ENCODE assay signal across 15 mouse cellular contexts in the genomic region with DNA sequence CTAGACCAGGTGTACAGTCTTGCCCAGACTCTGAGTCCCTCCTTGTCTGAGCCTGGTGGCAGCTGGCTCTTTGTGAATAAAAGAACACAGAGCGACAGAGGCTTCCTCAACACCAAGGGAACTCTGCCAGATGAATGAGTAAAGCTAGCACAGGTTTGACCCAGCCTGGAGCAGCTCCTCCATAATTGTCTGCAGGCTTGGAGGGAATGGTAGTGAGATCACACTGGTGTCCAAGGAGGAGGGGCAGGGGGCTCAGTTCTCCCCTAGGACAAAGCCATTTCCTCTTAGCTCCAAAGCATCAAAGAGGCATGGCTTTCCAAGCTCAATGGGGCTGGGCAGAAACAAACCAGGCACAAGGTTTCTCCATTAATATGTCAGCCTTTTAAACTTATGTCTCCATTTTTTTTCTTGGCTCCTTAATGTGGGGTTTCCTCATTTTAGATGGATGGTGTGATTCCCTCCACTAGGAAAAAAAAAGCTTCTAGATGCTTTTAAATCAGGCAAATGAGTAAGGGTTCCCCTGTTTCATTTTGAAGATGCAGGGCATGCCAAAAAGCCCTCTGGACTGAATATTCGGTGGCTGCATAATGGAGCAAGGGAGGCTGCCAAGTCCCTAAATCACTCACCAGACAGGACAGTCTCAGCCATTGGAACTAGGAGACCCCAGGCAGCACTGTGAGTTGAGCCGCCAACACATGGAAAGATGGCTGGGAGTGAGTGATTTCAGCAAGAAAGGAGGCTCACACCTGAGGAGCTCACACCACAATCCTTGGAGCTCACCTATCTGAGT.
DNase-seq lines count a peak whose midpoint lies in the region; ATAC-seq lines count a peak whose summit lies in the region.
"Had no signal": no experiment of that assay in that cellular context is flagged by ENCODE, and none has a peak within 500 bp of the region (broad histone marks: within the 10 kb centered on the region; RNA-seq: fewer than 3 reads in every experiment).

No protein-coding gene starts in this region.

- no peaks in the 10 kb centered on the region for H3K4me1 ChIP-seq in hindbrain, embryonic 14.5 days (replicated peaks; ENCODE audit: control insufficient read depth, insufficient read depth, low read length)
- H3K4me1 ChIP-seq in hindbrain, embryonic 12.5 days = no peaks in the 10 kb centered on the region
- H3K4me1 ChIP-seq in midbrain, embryonic 15.5 days = no peaks in the 10 kb centered on the region
- no peaks in the 10 kb centered on the region for H3K4me1 ChIP-seq in midbrain, embryonic 11.5 days (ENCODE audit: control insufficient read depth, insufficient read depth, low read length)
- H3K4me1 ChIP-seq in stomach, embryonic 16.5 days (ENCODE audit: control insufficient read depth, insufficient read depth, low read length) = peaks cover 6% of the 10 kb centered on the region; the same call in 1 of the 2 replicates

- no peak overlapping the region for H3K27ac ChIP-seq in hindbrain, embryonic 14.5 days
- H3K27ac ChIP-seq in hindbrain, embryonic 12.5 days = no peak overlapping the region
- H3K27ac ChIP-seq in midbrain, embryonic 15.5 days = no peak overlapping the region
- no peak overlapping the region for H3K27ac ChIP-seq in midbrain, embryonic 11.5 days (ENCODE audit: low read depth, low read length)
- no peak overlapping the region for H3K27ac ChIP-seq in stomach, embryonic 16.5 days (ENCODE audit: low read length)
- H3K27ac ChIP-seq: left cerebral cortex, adult 2 months; midbrain, embryonic 12.5 days had no signal

- DNase-seq in hindbrain, embryonic 14.5 days (ENCODE audit: low spot score) = no peak
- no peak for DNase-seq in midbrain, embryonic 11.5 days (ENCODE audit: low spot score, missing footprints)
- DNase-seq in kidney, postnatal 4 days = peak; percentile 51 to 58
- no peak for DNase-seq in testis, postnatal 14 days (ENCODE audit: low spot score)
- DNase-seq: adrenal gland, adult 2 months; cerebellum, postnatal 36 days; lung, postnatal 14 days had no signal

- peak; percentile 36; the same call in 1 of the 2 replicates for ATAC-seq in hindbrain, embryonic 14.5 days (ENCODE audit: low FRiP score)
- ATAC-seq in hindbrain, embryonic 12.5 days (ENCODE audit: low FRiP score) = no peak
- ATAC-seq in midbrain, embryonic 15.5 days (replicated peaks) = peak; percentile 60; the same call in 1 of the 2 replicates
- ATAC-seq in midbrain, embryonic 11.5 days (ENCODE audit: low FRiP score) = no peak
- ATAC-seq in stomach, embryonic 16.5 days (ENCODE audit: insufficient read depth, low FRiP score) = 0 out of 2 replicates have a peak, but pooled peaks have one; percentile 17
- ATAC-seq: Patski had no signal

- H3K4me3 ChIP-seq in hindbrain, embryonic 14.5 days (replicated peaks; ENCODE audit: low read length) = no peak overlapping the region
- no peak overlapping the region for H3K4me3 ChIP-seq in hindbrain, embryonic 12.5 days
- no peak overlapping the region for H3K4me3 ChIP-seq in midbrain, embryonic 15.5 days
- no peak overlapping the region for H3K4me3 ChIP-seq in midbrain, embryonic 11.5 days (ENCODE audit: low read depth, low read length)
- H3K4me3 ChIP-seq in stomach, embryonic 16.5 days (replicated peaks; ENCODE audit: low read length) = no peak overlapping the region
- H3K4me3 ChIP-seq: left cerebral cortex, adult 2 months; midbrain, embryonic 12.5 days had no signal

- no peaks in the 10 kb centered on the region for H3K36me3 ChIP-seq in hindbrain, embryonic 14.5 days (replicated peaks; ENCODE audit: control insufficient read depth, insufficient read depth)
- H3K36me3 ChIP-seq in hindbrain, embryonic 12.5 days = no peaks in the 10 kb centered on the region
- H3K36me3 ChIP-seq in midbrain, embryonic 15.5 days (replicated peaks) = no peaks in the 10 kb centered on the region
- no peaks in the 10 kb centered on the region for H3K36me3 ChIP-seq in midbrain, embryonic 11.5 days (ENCODE audit: control insufficient read depth, insufficient read depth, low read length)
- H3K36me3 ChIP-seq in stomach, embryonic 16.5 days (ENCODE audit: control insufficient read depth, insufficient read depth, low read length) = no peaks in the 10 kb centered on the region
- H3K36me3 ChIP-seq: midbrain, embryonic 12.5 days had no signal

- no peak overlapping the region for H3K4me2 ChIP-seq in hindbrain, embryonic 14.5 days (replicated peaks)
- no peak overlapping the region for H3K4me2 ChIP-seq in hindbrain, embryonic 12.5 days (replicated peaks)
- no peak overlapping the region for H3K4me2 ChIP-seq in midbrain, embryonic 15.5 days
- H3K4me2 ChIP-seq in midbrain, embryonic 11.5 days = no peak overlapping the region
- H3K4me2 ChIP-seq in stomach, embryonic 16.5 days (ENCODE audit: low read depth, low read length) = no peak overlapping the region
- H3K4me2 ChIP-seq: liver, embryonic 11.5 days; midbrain, embryonic 12.5 days had no signal

- no peaks in the 10 kb centered on the region for H3K27me3 ChIP-seq in hindbrain, embryonic 14.5 days (ENCODE audit: control insufficient read depth, insufficient read depth, low read length)
- no peaks in the 10 kb centered on the region for H3K27me3 ChIP-seq in hindbrain, embryonic 12.5 days
- H3K27me3 ChIP-seq in midbrain, embryonic 15.5 days (replicated peaks) = no peaks in the 10 kb centered on the region
- H3K27me3 ChIP-seq in midbrain, embryonic 11.5 days (ENCODE audit: control insufficient read depth, insufficient read depth, low read length) = no peaks in the 10 kb centered on the region
- H3K27me3 ChIP-seq in stomach, embryonic 16.5 days (ENCODE audit: control insufficient read depth, insufficient read depth, low read length) = no peaks in the 10 kb centered on the region
- H3K27me3 ChIP-seq: CH12.LX; midbrain, embryonic 12.5 days; Patski had no signal

- H3K9me3 ChIP-seq in hindbrain, embryonic 14.5 days (ENCODE audit: control insufficient read depth, low read length) = no peaks in the 10 kb centered on the region
- H3K9me3 ChIP-seq in hindbrain, embryonic 12.5 days (replicated peaks) = no peaks in the 10 kb centered on the region
- no peaks in the 10 kb centered on the region for H3K9me3 ChIP-seq in midbrain, embryonic 15.5 days
- H3K9me3 ChIP-seq in midbrain, embryonic 11.5 days (ENCODE audit: control insufficient read depth, low read length) = no peaks in the 10 kb centered on the region
- no peaks in the 10 kb centered on the region for H3K9me3 ChIP-seq in stomach, embryonic 16.5 days (replicated peaks; ENCODE audit: control insufficient read depth, low read length)
- H3K9me3 ChIP-seq: midbrain, embryonic 12.5 days had no signal

- 70% methylated on average over 3 of the region's 3 CpGs for WGBS in hindbrain, embryonic 14.5 days
- WGBS in hindbrain, embryonic 12.5 days = 78% methylated on average over 3 of the region's 3 CpGs
- 78% methylated on average over 3 of the region's 3 CpGs for WGBS in midbrain, embryonic 15.5 days
- 85% methylated on average over 3 of the region's 3 CpGs for WGBS in midbrain, embryonic 11.5 days
- WGBS in stomach, embryonic 16.5 days = 43% methylated on average over 3 of the region's 3 CpGs

- H3K9ac ChIP-seq in hindbrain, embryonic 14.5 days = no peak overlapping the region
- H3K9ac ChIP-seq in hindbrain, embryonic 12.5 days = no peak overlapping the region
- no peak overlapping the region for H3K9ac ChIP-seq in midbrain, embryonic 15.5 days
- no peak overlapping the region for H3K9ac ChIP-seq in midbrain, embryonic 11.5 days (ENCODE audit: low read length)
- no peak overlapping the region for H3K9ac ChIP-seq in stomach, embryonic 16.5 days (ENCODE audit: low read length)
- H3K9ac ChIP-seq: midbrain, embryonic 12.5 days had no signal

Comparison
In these comparisons a context has a peak if more than half of its experiments do, and no peak if none do; other contexts are left out.
1. ATAC-seq: peak in hindbrain, embryonic 14.5 days (single experiment), midbrain, embryonic 15.5 days (single experiment) and stomach, embryonic 16.5 days (single experiment); none in hindbrain, embryonic 12.5 days (single experiment) and midbrain, embryonic 11.5 days (single experiment).
2. DNase-seq: peak in kidney, postnatal 4 days (2 of 2); none in hindbrain, embryonic 14.5 days (single experiment), midbrain, embryonic 11.5 days (single experiment) and testis, postnatal 14 days (single experiment).